Mouse (Mus musculus) lung, adult 2 months (tissue): ENCODE results near the gene Tmem178.

Source experiments
- CTCF ChIP-seq: fragments of 200-500 bp; IDR thresholded peaks from 2 replicates; pipeline ENCODE4 v1.5.1; 2011; ENCODE audit warnings: mild to moderate bottlenecking, low read length, control low read depth; ENCODE audit not compliant: insufficient read depth
- POLR2A ChIP-seq: fragments of 200-500 bp; IDR thresholded peaks from 2 replicates; pipeline ENCODE4 v1.6.1; 2011; ENCODE audit warnings: low read depth, mild to moderate bottlenecking, control low read depth, low read length, borderline replicate concordance; ENCODE audit errors: extremely low read depth

GRCm38 (mm10) chr17:81038707-81039408 is 94.4 kb downstream of the Tmem178 start:
- TF ChIP-seq POLR2A (no peak), CTCF (no peak)
